Mouse (Mus musculus): Measurements from ENCODE around the gene Atp6v0d1. TPM values are rescaled to one million over a fixed set of nuclear protein-coding genes. Genes with fewer than 3 reads are reported as not detected.

Gene Atp6v0d1
- polyA plus RNA-seq, 1 experiment from 2014 or later = 89.8 TPM

DNA sequence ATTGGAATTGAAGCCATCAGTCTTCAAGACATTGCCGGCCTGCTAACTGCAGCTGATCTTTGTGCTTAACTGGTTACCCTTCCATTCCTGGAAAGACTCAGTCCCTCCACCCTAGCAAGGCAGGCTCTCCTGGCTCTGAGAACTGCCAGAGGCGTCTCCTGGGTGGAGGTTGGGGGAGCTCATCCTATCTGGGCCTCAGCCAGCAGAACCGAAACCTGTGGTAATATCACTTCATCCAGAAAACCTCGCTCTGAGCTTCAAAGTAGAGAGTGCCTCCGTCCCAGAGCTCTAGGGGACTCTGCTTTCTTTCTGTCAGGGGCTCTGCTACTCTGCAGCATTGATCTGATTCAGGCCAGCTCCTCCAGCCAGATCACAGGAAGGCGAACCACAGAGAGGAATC lies 58.9 kb downstream of the Atp6v0d1 start:
- ATAC-seq (replicated peaks; ENCODE audit: insufficient number of reproducible peaks, low FRiP score, low TSS enrichment, low read depth) (no peak), DNase-seq (ENCODE audit: low spot score) (no peak)
- Histone ChIP-seq H3K4me1 (ENCODE audit: control insufficient read depth, insufficient read depth, low read length) (peaks cover 2% of the 10 kb centered on the region; the same call in 1 of the 2 replicates), H3K4me3 (ENCODE audit: low read depth, low read length) (no peak overlapping the region), H3K9ac (replicated peaks; ENCODE audit: low read length) (no peak overlapping the region), H3K27ac (replicated peaks; ENCODE audit: low read depth, low read length) (no peak overlapping the region), H3K9me3 (replicated peaks; ENCODE audit: control insufficient read depth, low read length) (no peaks in the 10 kb centered on the region), H3K4me2 (ENCODE audit: low read depth, low read length) (no peak overlapping the region), H3K36me3 (replicated peaks; ENCODE audit: control insufficient read depth, insufficient read depth, low read depth, low read length) (no peaks in the 10 kb centered on the region), H3K27me3 (ENCODE audit: control insufficient read depth, insufficient read depth, low read length) (no peaks in the 10 kb centered on the region)
- 78% methylated on average over 6 of the region's 6 CpGs for WGBS

DNA sequence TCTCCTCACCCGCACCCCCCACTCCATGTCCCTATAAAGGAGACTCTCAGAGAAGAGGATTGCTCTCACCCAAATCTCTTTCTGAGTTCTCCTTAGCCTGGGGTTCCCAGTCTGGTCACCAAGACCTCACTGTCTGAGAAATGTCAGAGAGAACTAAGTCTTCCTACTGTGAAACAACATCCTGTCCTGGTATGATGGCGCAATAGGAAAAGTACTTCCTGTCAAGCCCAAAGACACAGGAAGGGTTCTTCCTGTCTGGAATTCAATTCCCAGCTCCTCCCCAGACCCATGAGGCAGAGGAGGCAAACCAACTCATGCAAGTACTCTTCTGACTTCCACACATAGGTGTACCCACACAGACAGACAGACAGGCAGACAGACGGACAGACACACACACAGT lies 61.2 kb downstream of the Atp6v0d1 start:
- no peak overlapping the region for H3K27ac ChIP-seq (replicated peaks; ENCODE audit: low read depth, low read length)
- no peaks in the 10 kb centered on the region for H3K9me3 ChIP-seq (replicated peaks; ENCODE audit: control insufficient read depth, low read length)
- no peaks in the 10 kb centered on the region for H3K27me3 ChIP-seq (ENCODE audit: control insufficient read depth, insufficient read depth, low read length)
- H3K4me2 ChIP-seq (ENCODE audit: low read depth, low read length) = no peak overlapping the region
- DNase-seq (ENCODE audit: low spot score) (no peak), ATAC-seq (replicated peaks; ENCODE audit: insufficient number of reproducible peaks, low FRiP score, low TSS enrichment, low read depth) (no peak)
- 87% methylated on average over 3 of the region's 3 CpGs for WGBS
- no peak overlapping the region for H3K9ac ChIP-seq (replicated peaks; ENCODE audit: low read length)
- no peak overlapping the region for H3K4me3 ChIP-seq (ENCODE audit: low read depth, low read length)
- H3K4me1 ChIP-seq (ENCODE audit: control insufficient read depth, insufficient read depth, low read length) = peaks cover 2% of the 10 kb centered on the region; the same call in 1 of the 2 replicates
- H3K36me3 ChIP-seq (replicated peaks; ENCODE audit: control insufficient read depth, insufficient read depth, low read depth, low read length) = no peaks in the 10 kb centered on the region

DNA sequence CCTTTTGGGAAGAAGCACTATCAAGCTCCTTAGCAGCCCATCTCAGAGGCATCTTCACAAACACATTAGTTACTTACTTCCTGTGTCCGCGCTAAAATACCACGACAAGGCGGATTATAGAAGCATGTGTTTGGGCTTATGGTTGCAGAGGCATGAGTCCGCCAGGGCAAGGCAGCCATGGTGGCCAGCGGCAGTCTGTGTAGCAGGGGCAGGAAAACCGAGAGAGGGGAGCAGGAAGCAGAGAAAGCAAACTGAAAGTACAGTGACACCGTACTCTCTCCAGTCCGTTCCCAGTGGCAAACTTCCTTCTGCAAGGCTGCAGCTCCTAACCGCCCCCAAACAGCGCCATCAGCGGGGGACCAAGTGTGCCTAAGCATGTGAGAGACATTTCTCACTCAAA lies 66.1 kb downstream of the Atp6v0d1 start:
- Histone ChIP-seq H3K27me3 (ENCODE audit: control insufficient read depth, insufficient read depth, low read length) (no peaks in the 10 kb centered on the region), H3K4me1 (ENCODE audit: control insufficient read depth, insufficient read depth, low read length) (no peaks in the 10 kb centered on the region), H3K9me3 (replicated peaks; ENCODE audit: control insufficient read depth, low read length) (no peaks in the 10 kb centered on the region), H3K27ac (replicated peaks; ENCODE audit: low read depth, low read length) (no peak overlapping the region), H3K4me2 (ENCODE audit: low read depth, low read length) (no peak overlapping the region), H3K9ac (replicated peaks; ENCODE audit: low read length) (no peak overlapping the region), H3K4me3 (ENCODE audit: low read depth, low read length) (no peak overlapping the region), H3K36me3 (replicated peaks; ENCODE audit: control insufficient read depth, insufficient read depth, low read depth, low read length) (no peaks in the 10 kb centered on the region)
- WGBS = 76% methylated on average over 12 of the region's 12 CpGs
- no peak for ATAC-seq (replicated peaks; ENCODE audit: insufficient number of reproducible peaks, low FRiP score, low TSS enrichment, low read depth)
- no peak for DNase-seq (ENCODE audit: low spot score)

DNA sequence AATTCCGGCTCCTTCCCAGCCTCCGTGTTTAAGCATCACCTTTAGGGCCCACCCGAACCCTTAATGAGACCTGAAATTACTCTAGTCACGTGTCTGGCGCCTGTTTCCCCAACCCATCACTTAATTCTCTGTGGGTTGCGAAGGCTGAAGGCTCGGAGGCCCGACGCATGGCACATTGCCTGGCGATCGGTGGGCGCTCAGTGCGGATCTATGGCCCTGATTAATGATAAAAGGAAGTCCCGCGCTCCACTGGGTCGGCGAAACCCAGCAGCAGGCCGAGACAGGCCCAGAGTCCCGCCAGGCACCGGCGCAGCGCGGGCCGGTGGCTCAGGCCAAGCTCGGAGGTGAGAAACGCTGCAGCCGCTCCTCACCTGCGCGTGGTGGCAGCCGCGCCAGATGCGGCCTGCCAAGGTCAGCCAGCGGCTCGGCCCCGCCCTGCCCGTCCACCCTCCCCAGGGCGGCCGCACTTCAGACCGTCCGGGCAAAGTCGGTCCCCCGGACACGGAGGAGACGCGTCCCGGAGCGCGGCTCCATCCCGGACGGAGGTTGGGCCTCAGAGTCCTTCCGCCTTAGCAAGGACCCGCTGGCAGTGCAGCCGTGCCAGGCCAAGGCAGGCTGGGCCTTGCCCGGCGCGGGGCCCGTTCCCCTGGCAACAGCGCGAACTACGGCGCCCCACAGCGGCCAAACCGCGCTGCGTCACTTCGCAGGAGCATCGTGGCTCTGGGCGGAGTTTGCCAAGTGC lies 69.2 kb downstream of the Atp6v0d1 start, which contains the start of gene Zdhhc1:
Gene Zdhhc1 (minus strand): TSS at position 464 of the 742 bp plus-strand sequence.
- no peaks in the 10 kb centered on the region for H3K27me3 ChIP-seq (ENCODE audit: control insufficient read depth, insufficient read depth, low read length)
- no peaks in the 10 kb centered on the region for H3K36me3 ChIP-seq (replicated peaks; ENCODE audit: control insufficient read depth, insufficient read depth, low read depth, low read length)
- H3K4me1 ChIP-seq (ENCODE audit: control insufficient read depth, insufficient read depth, low read length) = no peaks in the 10 kb centered on the region
- DNase-seq (ENCODE audit: low spot score) (peak; percentile 91), ATAC-seq (replicated peaks; ENCODE audit: insufficient number of reproducible peaks, low FRiP score, low TSS enrichment, low read depth) (peak; percentile 75)
- no peaks in the 10 kb centered on the region for H3K9me3 ChIP-seq (replicated peaks; ENCODE audit: control insufficient read depth, low read length)
- H3K9ac ChIP-seq (replicated peaks; ENCODE audit: low read length) = peak within 1 kb of the TSS; percentile 92
- WGBS = under 1% methylated on average over 68 of the region's 68 CpGs
- no peak within 1 kb of the TSS for H3K27ac ChIP-seq (replicated peaks; ENCODE audit: low read depth, low read length)
- peak within 1 kb of the TSS; percentile 93 for H3K4me2 ChIP-seq (ENCODE audit: low read depth, low read length)
- H3K4me3 ChIP-seq (ENCODE audit: low read depth, low read length) = peak within 1 kb of the TSS; percentile 85

DNA sequence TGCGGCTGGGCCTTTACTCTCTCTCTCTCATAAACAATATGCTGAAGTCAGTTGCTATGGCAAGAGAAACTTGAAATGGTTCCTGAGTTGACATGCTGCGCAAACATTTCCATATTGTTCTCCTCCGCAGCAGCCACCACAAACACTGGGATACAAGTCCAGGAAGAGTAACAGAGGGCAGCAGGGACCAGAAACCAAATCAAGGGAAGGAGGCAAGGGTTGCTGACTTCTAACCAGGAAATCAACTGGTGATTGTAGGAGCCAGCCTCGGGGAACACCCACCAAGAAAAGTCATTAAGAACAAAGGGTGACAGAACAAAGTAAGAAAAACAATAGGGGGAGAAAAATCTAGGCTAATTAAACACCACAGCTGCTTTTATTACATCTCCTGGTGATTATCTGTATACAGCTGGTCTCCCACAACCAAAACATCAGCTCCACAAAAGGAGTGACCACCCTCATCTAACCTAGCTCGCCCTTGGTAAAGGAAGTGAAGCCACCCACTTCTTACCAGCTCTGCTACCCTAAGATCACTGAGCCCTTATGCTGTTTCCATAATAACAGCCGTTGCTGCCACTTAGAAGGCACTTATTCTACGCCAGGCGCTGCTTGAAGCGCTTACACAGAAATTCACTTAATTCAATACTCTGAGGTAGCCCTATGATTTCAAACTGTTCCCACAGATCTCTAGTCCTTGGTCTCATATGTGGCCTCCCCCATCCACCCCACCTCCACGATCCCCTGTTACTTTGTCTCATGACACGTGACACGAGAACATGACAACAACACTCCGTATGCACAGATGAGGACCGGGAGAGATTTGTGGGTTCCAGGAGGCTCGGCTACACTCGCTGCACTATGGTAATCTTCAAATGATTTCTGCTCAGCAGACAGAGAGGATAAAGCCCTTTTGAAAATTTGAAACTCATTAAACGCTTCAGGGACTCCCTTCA lies 70.2 kb downstream of the Atp6v0d1 start:
- Histone ChIP-seq H3K36me3 (replicated peaks; ENCODE audit: control insufficient read depth, insufficient read depth, low read depth, low read length) (no peaks in the 10 kb centered on the region), H3K27me3 (ENCODE audit: control insufficient read depth, insufficient read depth, low read length) (no peaks in the 10 kb centered on the region), H3K9ac (replicated peaks; ENCODE audit: low read length) (no peak overlapping the region; the same call in 1 of the 2 replicates), H3K27ac (replicated peaks; ENCODE audit: low read depth, low read length) (no peak overlapping the region), H3K4me3 (ENCODE audit: low read depth, low read length) (peak overlapping the region; percentile 85; the same call in 1 of the 2 replicates), H3K9me3 (replicated peaks; ENCODE audit: control insufficient read depth, low read length) (no peaks in the 10 kb centered on the region), H3K4me2 (ENCODE audit: low read depth, low read length) (peak overlapping the region; percentile 93), H3K4me1 (ENCODE audit: control insufficient read depth, insufficient read depth, low read length) (no peaks in the 10 kb centered on the region)
- WGBS = 42% methylated on average over 17 of the region's 17 CpGs
- ATAC-seq (replicated peaks; ENCODE audit: insufficient number of reproducible peaks, low FRiP score, low TSS enrichment, low read depth) (no peak), DNase-seq (ENCODE audit: low spot score) (no peak)

DNA sequence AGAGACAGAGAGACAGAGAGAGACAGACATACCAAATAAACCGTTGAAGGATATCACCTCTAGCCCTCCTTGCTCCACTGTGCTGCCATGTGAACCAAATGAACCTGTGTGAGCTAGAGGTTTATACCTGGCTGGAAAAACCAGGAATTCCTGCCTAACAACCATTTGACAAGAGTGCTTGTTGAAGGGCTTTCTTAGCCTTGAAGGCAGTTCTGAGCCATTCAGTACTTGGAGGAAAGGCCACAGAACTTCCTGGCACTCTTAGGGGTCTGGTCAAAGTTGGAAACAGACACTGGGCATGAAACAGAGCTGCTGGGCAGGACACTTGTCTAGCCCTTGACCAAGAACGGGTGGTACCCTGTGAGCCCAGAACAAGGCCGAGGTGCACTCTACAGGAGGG lies 71.3 kb downstream of the Atp6v0d1 start:
- DNase-seq (ENCODE audit: low spot score) (no peak), ATAC-seq (replicated peaks; ENCODE audit: insufficient number of reproducible peaks, low FRiP score, low TSS enrichment, low read depth) (no peak)
- H3K27ac ChIP-seq (replicated peaks; ENCODE audit: low read depth, low read length) = no peak overlapping the region
- H3K36me3 ChIP-seq (replicated peaks; ENCODE audit: control insufficient read depth, insufficient read depth, low read depth, low read length) = no peaks in the 10 kb centered on the region
- no peaks in the 10 kb centered on the region for H3K9me3 ChIP-seq (replicated peaks; ENCODE audit: control insufficient read depth, low read length)
- H3K4me1 ChIP-seq (ENCODE audit: control insufficient read depth, insufficient read depth, low read length) = no peaks in the 10 kb centered on the region
- H3K4me3 ChIP-seq (ENCODE audit: low read depth, low read length) = no peak overlapping the region
- no peak overlapping the region for H3K9ac ChIP-seq (replicated peaks; ENCODE audit: low read length)
- H3K4me2 ChIP-seq (ENCODE audit: low read depth, low read length) = no peak overlapping the region
- H3K27me3 ChIP-seq (ENCODE audit: control insufficient read depth, insufficient read depth, low read length) = no peaks in the 10 kb centered on the region
- 76% methylated on average over 3 of the region's 3 CpGs for WGBS

DNA sequence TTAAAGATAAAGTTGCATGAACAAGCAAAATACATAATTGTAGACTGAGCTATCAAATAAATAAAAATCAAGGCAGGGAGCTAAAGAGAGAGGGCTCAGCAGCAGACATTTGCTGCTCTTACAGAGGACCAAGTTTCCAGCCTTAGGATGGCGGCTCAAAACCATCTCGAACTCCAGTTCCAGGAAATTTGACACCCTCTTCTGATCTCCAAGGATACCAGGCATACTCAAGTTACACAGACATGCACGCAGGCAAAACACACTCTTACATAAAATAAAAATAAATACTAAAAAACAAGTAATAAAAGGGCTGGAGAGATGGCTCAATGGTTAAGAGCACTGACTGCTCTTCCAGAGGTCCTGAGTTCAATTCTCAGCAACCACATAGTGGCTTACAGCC lies 72.4 kb downstream of the Atp6v0d1 start:
- no peak for DNase-seq (ENCODE audit: low spot score)

DNA sequence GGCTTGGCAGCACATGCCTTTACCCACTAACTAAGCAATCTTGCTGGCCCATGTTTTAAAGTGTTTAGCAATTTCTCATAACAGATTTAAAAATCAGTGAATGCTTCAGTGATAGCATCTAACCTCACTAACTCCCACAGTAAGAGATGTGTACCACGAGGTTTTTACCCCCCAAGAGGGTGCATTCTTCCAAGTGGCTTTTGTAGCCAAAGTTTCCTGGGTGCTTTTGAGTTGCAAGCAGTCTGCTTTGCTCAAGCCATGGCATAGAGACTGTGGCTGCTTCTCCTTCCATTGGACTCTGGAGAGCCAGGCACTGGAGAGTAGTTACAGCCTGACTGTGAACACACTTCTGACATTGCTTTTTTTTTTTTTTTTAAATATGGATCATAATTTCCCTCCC lies 76.6 kb downstream of the Atp6v0d1 start:
- Histone ChIP-seq H3K4me2 (ENCODE audit: low read depth, low read length) (no peak overlapping the region), H3K27ac (replicated peaks; ENCODE audit: low read depth, low read length) (no peak overlapping the region), H3K4me3 (ENCODE audit: low read depth, low read length) (no peak overlapping the region), H3K36me3 (replicated peaks; ENCODE audit: control insufficient read depth, insufficient read depth, low read depth, low read length) (no peaks in the 10 kb centered on the region), H3K27me3 (ENCODE audit: control insufficient read depth, insufficient read depth, low read length) (no peaks in the 10 kb centered on the region), H3K9ac (replicated peaks; ENCODE audit: low read length) (no peak overlapping the region), H3K9me3 (replicated peaks; ENCODE audit: control insufficient read depth, low read length) (no peaks in the 10 kb centered on the region), H3K4me1 (ENCODE audit: control insufficient read depth, insufficient read depth, low read length) (no peaks in the 10 kb centered on the region)
- WGBS = 52% methylated on average over 1 of the region's 1 CpGs
- no peak for ATAC-seq (replicated peaks; ENCODE audit: insufficient number of reproducible peaks, low FRiP score, low TSS enrichment, low read depth)
- no peak for DNase-seq (ENCODE audit: low spot score)

More for the DNA sequence above, 72.4 kb downstream of the Atp6v0d1 start:
- Histone ChIP-seq H3K27me3 (ENCODE audit: control insufficient read depth, insufficient read depth, low read length) (no peaks in the 10 kb centered on the region), H3K9me3 (replicated peaks; ENCODE audit: control insufficient read depth, low read length) (no peaks in the 10 kb centered on the region), H3K4me3 (ENCODE audit: low read depth, low read length) (no peak overlapping the region), H3K4me1 (ENCODE audit: control insufficient read depth, insufficient read depth, low read length) (no peaks in the 10 kb centered on the region), H3K27ac (replicated peaks; ENCODE audit: low read depth, low read length) (no peak overlapping the region), H3K9ac (replicated peaks; ENCODE audit: low read length) (no peak overlapping the region), H3K4me2 (ENCODE audit: low read depth, low read length) (no peak overlapping the region), H3K36me3 (replicated peaks; ENCODE audit: control insufficient read depth, insufficient read depth, low read depth, low read length) (no peaks in the 10 kb centered on the region)
- WGBS = 12% methylated on average over 3 of the region's 3 CpGs
- no peak for ATAC-seq (replicated peaks; ENCODE audit: insufficient number of reproducible peaks, low FRiP score, low TSS enrichment, low read depth)

Data from embryonic facial prominence, embryonic 11.5 days (tissue).